Mouse (Mus musculus) MEL (cell line): Measurements from ENCODE around the gene Hoxc6. TPM values are rescaled to one million over a fixed set of nuclear protein-coding genes. Genes with fewer than 3 reads are reported as not detected.

Experiments used
- DNase-seq: peaks from one replicate; pipeline ENCODE4 v3.0.0; 2011; ENCODE audit warnings: low read depth, low spot score
- H3K27ac ChIP-seq: 2 replicates; pipeline ENCODE4 v1.5.1; 2012; ENCODE audit warnings: low read depth, mild to moderate bottlenecking, control low read depth, low read length, moderate library complexity; ENCODE audit not compliant: control insufficient read depth
- H3K27me3 ChIP-seq, 2 experiments: fragments of 150-350 bp in 1 of 2; sonication (generic) in 1 of 2; 2 replicates each; pipeline ENCODE4 v1.6.1; 2012; ENCODE audit warnings: low read length in 2 of 2, mild to moderate bottlenecking in 2 of 2, improper control_type of control experiment in 1 of 2, moderate library complexity in 1 of 2; ENCODE audit not compliant: insufficient read depth in 2 of 2, control insufficient read depth in 1 of 2
- H3K36me3 ChIP-seq, 2 experiments: 2 replicates each; pipeline ENCODE4 v1.6.1; 2012 to 2014; ENCODE audit warnings: low read length in 2 of 2, improper control_type of control experiment in 1 of 2, inconsistent platforms in 1 of 2, mild to moderate bottlenecking in 1 of 2; ENCODE audit not compliant: insufficient read depth in 2 of 2, control insufficient read depth in 1 of 2
- H3K4me1 ChIP-seq, 2 experiments: fragments of 150-350 bp in 1 of 2; sonication (generic) in 1 of 2; 2 replicates each; pipeline ENCODE4 v1.6.1; 2012; ENCODE audit warnings: low read length in 2 of 2, improper control_type of control experiment in 1 of 2, mild to moderate bottlenecking in 1 of 2; ENCODE audit not compliant: insufficient read depth in 2 of 2, control insufficient read depth in 1 of 2
- H3K4me3 ChIP-seq, 2 experiments: fragments of 150-350 bp in 1 of 2; sonication (generic) in 1 of 2; 2 replicates each; pipeline ENCODE4 v1.5.1; 2012; ENCODE audit warnings: low read depth in 2 of 2, low read length in 2 of 2, mild to moderate bottlenecking in 2 of 2, moderate library complexity in 2 of 2, control low read depth in 1 of 2, improper control_type of control experiment in 1 of 2; ENCODE audit not compliant: control insufficient read depth in 1 of 2, insufficient read depth in 1 of 2
- H3K79me2 ChIP-seq: 2 replicates; pipeline ENCODE4 v1.6.1; 2012; ENCODE audit warnings: mild to moderate bottlenecking, low read length, moderate library complexity; ENCODE audit not compliant: control insufficient read depth, poor library complexity, insufficient read depth
- H3K9ac ChIP-seq: 2 replicates; pipeline ENCODE4 v1.6.1; 2012; ENCODE audit warnings: low read depth, mild to moderate bottlenecking, control low read depth, low read length, moderate library complexity; ENCODE audit not compliant: control insufficient read depth, poor library complexity, severe bottlenecking
- H3K9me3 ChIP-seq: fragments of 150-350 bp; sonication (generic); replicated peaks from 2 replicates; pipeline ENCODE4 v1.6.1; 2012; ENCODE audit warnings: mild to moderate bottlenecking, low read length, improper control_type of control experiment, moderate library complexity; ENCODE audit not compliant: insufficient read depth
- CHD1 ChIP-seq: IDR thresholded peaks from 2 replicates; pipeline ENCODE4 v1.6.1; 2012; ENCODE audit warnings: low read depth, mild to moderate bottlenecking, inconsistent platforms, low read length, improper control_type of control experiment
- CHD2 ChIP-seq: IDR thresholded peaks from 2 replicates; pipeline ENCODE4 v1.6.1; 2011; ENCODE audit warnings: low read length, improper control_type of control experiment
- E2F4 ChIP-seq: IDR thresholded peaks from 2 replicates; pipeline ENCODE4 v1.6.1; 2011; ENCODE audit warnings: low read depth, low read length, improper control_type of control experiment, borderline replicate concordance
- GABPA ChIP-seq: IDR thresholded peaks from 2 replicates; pipeline ENCODE4 v1.6.1; 2012; ENCODE audit warnings: low read depth, mild to moderate bottlenecking, inconsistent platforms, low read length, improper control_type of control experiment, moderate library complexity
- JUND ChIP-seq: IDR thresholded peaks from 2 replicates; pipeline ENCODE4 v1.6.1; 2011; ENCODE audit warnings: low read depth, mild to moderate bottlenecking, improper control_type of control experiment, low read length
- MAFK ChIP-seq: IDR thresholded peaks from 2 replicates; pipeline ENCODE4 v1.6.1; 2011; ENCODE audit warnings: low read depth, mild to moderate bottlenecking, low read length, improper control_type of control experiment, borderline replicate concordance
- MAX ChIP-seq: IDR thresholded peaks from 2 replicates; pipeline ENCODE4 v1.6.1; 2011; ENCODE audit warnings: low read length, improper control_type of control experiment
- MAZ ChIP-seq: IDR thresholded peaks from 2 replicates; pipeline ENCODE4 v1.6.1; 2012; ENCODE audit warnings: low read depth, mild to moderate bottlenecking, inconsistent platforms, low read length, improper control_type of control experiment
- NRF1 ChIP-seq: IDR thresholded peaks from 2 replicates; pipeline ENCODE4 v1.6.1; 2014; ENCODE audit warnings: low read depth, mild to moderate bottlenecking, inconsistent platforms, low read length, improper control_type of control experiment, moderate library complexity; ENCODE audit not compliant: poor library complexity, insufficient read depth, severe bottlenecking
- POLR2A ChIP-seq, 2 experiments: IDR thresholded peaks; 2 replicates each; pipeline ENCODE4 v1.6.1; 2011 to 2012; ENCODE audit warnings: low read length in 2 of 2, mild to moderate bottlenecking in 2 of 2, control low read depth in 1 of 2, improper control_type of control experiment in 1 of 2, low read depth in 1 of 2, moderate library complexity in 1 of 2; ENCODE audit not compliant: control insufficient read depth in 1 of 2, insufficient read depth in 1 of 2, poor library complexity in 1 of 2
- POLR2AphosphoS2 ChIP-seq: IDR thresholded peaks from 2 replicates; pipeline ENCODE4 v1.6.1; 2011; ENCODE audit warnings: low read length, improper control_type of control experiment
- POLR2AphosphoS5 ChIP-seq: IDR thresholded peaks from 2 replicates; pipeline ENCODE4 v1.6.1; 2012; ENCODE audit warnings: low read depth, borderline replicate concordance, mild to moderate bottlenecking, inconsistent platforms, low read length, moderate library complexity, mixed read lengths
- RCOR1 ChIP-seq: IDR thresholded peaks from 2 replicates; pipeline ENCODE4 v1.6.1; 2012; ENCODE audit warnings: low read depth, mild to moderate bottlenecking, inconsistent platforms, low read length, improper control_type of control experiment
- TAL1 ChIP-seq: IDR thresholded peaks from 2 replicates; pipeline ENCODE4 v1.6.1; 2012; ENCODE audit warnings: mild to moderate bottlenecking, inconsistent platforms, low read length, moderate library complexity, mixed read lengths
- TBP ChIP-seq: IDR thresholded peaks from 2 replicates; pipeline ENCODE4 v1.8.0; 2011; ENCODE audit warnings: low read depth, low read length, improper control_type of control experiment
- UBTF ChIP-seq: IDR thresholded peaks from 2 replicates; pipeline ENCODE4 v1.6.1; 2012; ENCODE audit warnings: low read depth, mild to moderate bottlenecking, inconsistent platforms, low read length, improper control_type of control experiment, moderate library complexity, borderline replicate concordance; ENCODE audit not compliant: insufficient read depth
- USF2 ChIP-seq, 2 experiments: IDR thresholded peaks; 2 replicates each; pipeline ENCODE4 v1.6.1; 2011 to 2012; ENCODE audit warnings: improper control_type of control experiment in 2 of 2, low read length in 2 of 2, borderline replicate concordance in 1 of 2, inconsistent platforms in 1 of 2, low read depth in 1 of 2, mild to moderate bottlenecking in 1 of 2; ENCODE audit not compliant: insufficient read depth in 1 of 2
- ZKSCAN1 ChIP-seq: IDR thresholded peaks from 2 replicates; pipeline ENCODE4 v1.6.1; 2012; ENCODE audit warnings: low read depth, mild to moderate bottlenecking, inconsistent platforms, low read length, improper control_type of control experiment, moderate library complexity
- ZNF384 ChIP-seq: IDR thresholded peaks from 2 replicates; pipeline ENCODE4 v1.6.1; 2012; ENCODE audit warnings: low read depth, mild to moderate bottlenecking, inconsistent platforms, low read length, improper control_type of control experiment
- polyA plus RNA-seq, 2 experiments: library from polyadenylated mRNA; stranded (reverse) in 1 of 2; unstranded in 1 of 2; fragments of >175 nt in 1 of 2; fragments of >200 nt in 1 of 2; gene quantifications; 2 replicates each; pipeline versions ENCODE4 v1.2.1 to v1.2.4; 2012; ENCODE audit warnings: low replicate concordance in 2 of 2, low read depth in 1 of 2; ENCODE audit not compliant: insufficient read length in 2 of 2, insufficient read depth in 1 of 2, missing spikeins in 1 of 2
- total RNA-seq: library from RNA; depleted of rRNA; stranded (reverse); fragments of 300-350 nt; gene quantifications from 2 replicates; pipeline ENCODE4 v1.2.3, GENCODE M21; 2012

Gene Hoxc6
- total and polyA plus RNA-seq, 3 experiments: 2.3 to 9.4 TPM; not detected in 1

- no peak for DNase-seq
- 0 out of 4 replicates have a peak, but pooled peaks cover 0 to 2% of the 10 kb centered on the region in 2 experiments for H3K4me1 ChIP-seq
- H3K27ac ChIP-seq: no peak overlapping the region
- H3K9ac ChIP-seq: no peak overlapping the region
- no peaks in the 10 kb centered on the region for H3K27me3 ChIP-seq
- peaks cover 7% of the 10 kb centered on the region; the same call in 1 of the 2 replicates for H3K79me2 ChIP-seq
- H3K9me3 ChIP-seq: no peaks in the 10 kb centered on the region
- H3K36me3 ChIP-seq: no peaks in the 10 kb centered on the region
- H3K4me3 ChIP-seq: no peak overlapping the region
- TF ChIP-seq USF2 (IDR thresholded peaks at IDR 0.05; ENCODE audit: borderline replicate concordance in 1 of 2, insufficient read depth in 1 of 2, low read depth in 1 of 2, low read length in 2 of 2) (no peak), POLR2AphosphoS2 (no peak), GABPA (no peak), UBTF (no peak), MAX (no peak), ZNF384 (no peak), CHD2 (no peak), MAFK (no peak), TAL1 (no peak), TBP (no peak), POLR2AphosphoS5 (no peak), MAZ (no peak)
These were observed 16.9 kb downstream of the Hoxc6 start for GRCm38 (mm10) chr15:103015009-103015399.

GRCm38 (mm10) chr15:103015406-103016166 is 17.5 kb downstream of the Hoxc6 start:
- TF ChIP-seq TAL1 (no peak), NRF1 (no peak), ZNF384 (no peak), JUND (no peak), E2F4 (no peak), POLR2A (IDR thresholded peaks at IDR 0.05; ENCODE audit: control insufficient read depth in 1 of 2, insufficient read depth in 1 of 2, low read depth in 1 of 2, low read length in 2 of 2, poor library complexity in 1 of 2) (no peak), GABPA (no peak), ZKSCAN1 (no peak), RCOR1 (no peak), CHD1 (no peak)
- TF ChIP-seq, all 39 proteins: peak for 0
- Histone ChIP-seq H3K79me2 (peaks cover 7% of the 10 kb centered on the region; the same call in 1 of the 2 replicates), H3K36me3 (no peaks in the 10 kb centered on the region), H3K9me3 (no peaks in the 10 kb centered on the region), H3K9ac (no peak overlapping the region), H3K27ac (no peak overlapping the region), H3K4me1 (no peaks in the 10 kb centered on the region), H3K27me3 (no peaks in the 10 kb centered on the region), H3K4me3 (no peak overlapping the region)
- no peak for DNase-seq
